Mouse (Mus musculus) natural killer cell, adult 2 months (primary cell): ENCODE measurements around the gene Paxip1.

Experiments
- DNase-seq, 2 experiments: peaks; one replicate each; pipeline ENCODE4 v3.0.0; 2022; ENCODE audit warnings: low spot score in 2 of 2

Paxip1 gene

DNA sequence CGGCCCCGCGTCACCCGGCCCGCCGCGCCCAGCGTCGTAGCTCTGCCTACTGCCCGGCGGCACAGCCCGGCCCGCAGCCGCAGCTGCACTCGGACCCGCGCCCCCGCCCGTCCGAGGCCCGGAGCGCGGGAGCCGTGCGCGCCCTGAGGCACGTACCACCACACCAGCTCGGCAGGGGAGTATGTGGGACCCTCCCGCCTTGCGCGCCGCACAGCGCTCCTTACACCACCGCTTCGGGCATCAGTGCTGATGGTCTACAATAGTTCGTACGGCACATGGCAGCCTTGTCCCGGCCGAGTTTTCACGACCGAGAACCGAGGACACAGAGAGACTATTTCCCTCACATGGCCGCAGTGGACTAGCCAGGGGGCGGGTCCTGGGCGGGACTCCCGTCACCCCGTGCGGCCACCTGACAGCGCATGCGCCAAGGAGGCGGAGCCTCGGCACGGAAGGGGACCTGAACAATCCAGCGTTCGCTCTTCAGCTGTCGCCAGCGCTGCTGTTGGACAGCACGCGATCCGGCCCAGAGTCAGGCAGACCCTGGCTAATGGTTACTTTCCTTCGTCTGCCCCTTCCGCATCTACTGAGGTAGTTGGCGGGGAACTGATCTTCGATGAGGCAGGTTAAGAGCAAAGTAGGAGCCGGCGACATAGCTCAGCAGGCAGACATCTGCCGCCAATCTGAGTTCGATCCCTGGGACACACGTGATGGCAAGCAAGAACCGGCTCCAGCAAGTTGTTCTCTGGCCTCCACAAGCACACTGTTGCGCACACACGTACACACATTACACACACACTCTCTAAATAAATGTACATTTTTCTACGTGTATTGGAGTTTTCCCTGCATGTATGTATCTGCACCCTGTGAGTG lies at the start of gene Paxip1:
Gene Paxip1, minus strand, starts transcription at position 389 of the 870 bp plus-strand sequence.
- DNase-seq = peak; percentile 96 to 97

- no peak for DNase-seq
Observed at GRCm38 (mm10) chr5:27838061-27838460, 46.6 kb upstream of the Paxip1 start.

DNA sequence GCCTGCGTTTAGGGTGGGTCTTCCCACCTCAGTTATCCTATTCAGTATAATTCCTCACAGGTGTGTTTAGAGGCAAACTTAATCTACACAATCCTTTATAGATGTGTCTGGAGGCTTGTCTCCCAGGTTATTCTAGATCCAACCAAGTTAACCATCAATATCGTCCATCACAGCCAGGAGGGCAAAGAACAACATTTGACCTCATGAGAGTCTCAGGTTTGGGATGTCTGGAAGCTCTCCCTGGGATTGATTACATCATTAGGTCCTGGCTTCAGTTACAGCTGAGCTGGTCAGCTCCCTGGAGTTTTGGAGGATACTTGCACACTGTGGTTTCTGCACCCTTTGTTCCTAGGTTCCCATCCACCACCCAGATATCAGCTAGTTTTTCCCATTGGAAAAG lies 43.6 kb upstream of the Paxip1 start:
- DNase-seq = no peak

DNA sequence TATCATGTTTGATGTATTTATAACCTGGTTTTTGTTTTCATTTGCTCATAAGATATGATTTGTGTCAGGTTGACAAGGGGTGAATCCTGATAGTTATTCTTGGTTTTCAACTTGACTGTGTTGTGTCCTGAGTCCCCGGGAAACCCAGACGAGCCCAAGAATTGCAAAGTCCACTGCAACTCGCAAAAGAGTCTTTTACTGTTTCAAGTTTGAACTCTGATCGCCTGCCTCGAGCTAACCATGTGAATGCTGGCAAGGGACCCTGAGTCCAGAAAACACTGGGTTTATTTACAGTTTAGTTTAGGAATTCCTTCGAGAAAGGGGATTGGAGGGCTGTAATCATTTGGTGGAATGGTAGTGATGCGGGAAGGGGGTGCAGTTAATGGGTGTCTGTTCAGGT lies 36.5 kb upstream of the Paxip1 start:
- no peak for DNase-seq

GRCm38 (mm10) chr5:27821161-27821560 lies 29.7 kb upstream of the Paxip1 start:
- DNase-seq = no peak

DNA sequence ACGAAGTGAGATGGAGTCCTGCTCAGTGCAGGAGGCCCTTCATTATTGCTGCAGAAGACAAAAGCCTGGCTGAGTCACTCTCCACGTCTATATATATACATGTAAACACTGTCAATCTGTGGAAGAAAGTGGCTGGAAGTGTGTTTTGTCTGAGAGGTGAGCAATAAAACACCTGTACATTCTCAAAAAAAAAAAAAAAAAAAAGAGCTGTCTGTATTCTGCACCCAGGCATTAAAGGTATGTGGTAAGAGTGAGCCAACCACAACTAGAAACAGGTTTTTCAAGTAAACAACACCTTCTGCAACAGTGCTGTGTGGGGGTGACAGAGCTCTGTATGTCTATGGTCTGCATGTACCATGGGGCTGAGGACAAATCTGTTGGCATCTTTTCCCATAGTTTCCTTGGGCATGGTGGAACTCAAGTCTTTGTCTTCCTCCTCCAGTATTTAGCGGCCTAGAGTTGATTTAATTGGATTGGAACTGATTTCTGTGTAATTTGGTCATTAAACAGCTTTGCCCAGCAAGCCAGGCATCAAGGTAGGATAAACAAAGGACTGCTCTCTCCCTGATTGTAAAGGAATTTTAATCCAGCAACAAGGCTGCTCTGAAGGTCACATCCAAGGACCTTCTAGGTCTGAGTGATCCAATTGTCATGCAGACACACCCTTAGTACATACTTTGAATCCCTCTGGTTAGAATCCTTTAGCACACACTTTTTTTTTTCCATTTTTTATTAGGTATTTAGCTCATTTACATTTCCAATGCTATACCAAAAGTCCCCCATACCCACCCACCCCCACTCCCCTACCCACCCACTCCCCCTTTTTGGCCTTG lies 27.6 kb upstream of the Paxip1 start:
- no peak for DNase-seq

GRCm38 (mm10) chr5:27814282-27814681 lies 22.8 kb upstream of the Paxip1 start:
- DNase-seq = no peak

GRCm38 (mm10) chr5:27793923-27794322 lies 2.4 kb upstream of the Paxip1 start:
- peak; percentile 82 to 87 for DNase-seq

- no peak for DNase-seq
Observed at GRCm38 (mm10) chr5:27792531-27793205, 1.2 kb upstream of the Paxip1 start.

DNA sequence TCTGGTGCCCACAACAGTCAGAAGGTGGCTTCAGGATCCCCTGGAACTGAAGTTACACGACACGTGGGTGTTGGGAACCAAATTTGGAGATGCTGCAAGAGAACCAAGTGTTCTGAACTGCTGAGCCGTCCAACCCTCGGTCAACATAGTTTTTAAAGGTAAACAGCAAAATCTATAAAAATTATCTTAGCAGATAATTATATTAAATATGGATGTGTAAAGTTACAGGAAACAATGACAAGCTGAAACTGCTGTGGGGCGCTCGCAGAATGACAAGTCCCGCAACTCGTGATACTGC lies 631 bp upstream of the Paxip1 start:
- DNase-seq = no peak

DNA sequence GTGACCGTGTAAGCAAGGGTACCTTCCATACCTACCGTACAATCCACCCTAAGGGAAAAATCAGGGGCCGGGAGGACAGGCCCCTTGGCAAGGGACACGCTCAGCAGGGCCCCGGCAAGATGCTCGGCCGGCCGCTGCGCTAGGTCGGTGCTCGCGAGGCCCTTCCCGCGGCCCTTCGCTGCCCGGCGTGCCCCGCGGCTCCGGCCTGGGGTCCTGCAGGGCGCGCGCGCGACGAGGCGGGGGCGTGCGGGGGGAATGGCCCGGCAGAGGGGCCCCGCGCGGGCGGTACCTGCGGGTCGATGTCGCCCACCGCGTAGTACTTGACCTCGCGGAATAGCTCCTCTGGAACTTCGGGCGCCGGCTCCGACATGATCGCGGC lies 592 bp downstream of the Paxip1 start:
- peak in 1 of 2 experiments; percentile 21 for DNase-seq

GRCm38 (mm10) chr5:27790086-27790909 lies 1.2 kb downstream of the Paxip1 start:
- no peak for DNase-seq

DNA sequence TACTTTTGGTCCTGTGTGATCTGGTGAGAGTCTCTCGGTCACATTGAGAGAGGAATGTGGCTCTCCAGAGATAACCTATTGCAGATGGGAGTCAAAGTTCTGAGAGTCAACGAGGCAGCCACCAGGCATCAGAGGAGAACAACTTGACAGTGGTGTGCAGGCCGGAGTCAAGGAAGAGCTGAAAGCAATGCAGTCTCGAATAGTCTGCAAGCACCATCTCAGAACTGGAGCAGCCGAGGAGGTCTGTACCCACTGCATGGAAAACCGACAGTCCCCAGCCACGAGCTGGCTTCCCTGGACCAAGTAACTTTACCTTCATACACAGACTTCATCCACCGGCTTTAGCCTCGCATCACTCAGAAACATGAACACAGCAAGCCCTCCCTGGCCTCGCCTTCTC lies 1.9 kb downstream of the Paxip1 start:
- DNase-seq = no peak

- DNase-seq = no peak
Observed at GRCm38 (mm10) chr5:27783381-27783780, 8.1 kb downstream of the Paxip1 start.

- DNase-seq = no peak
Observed at GRCm38 (mm10) chr5:27767948-27768347, 23.5 kb downstream of the Paxip1 start.

DNA sequence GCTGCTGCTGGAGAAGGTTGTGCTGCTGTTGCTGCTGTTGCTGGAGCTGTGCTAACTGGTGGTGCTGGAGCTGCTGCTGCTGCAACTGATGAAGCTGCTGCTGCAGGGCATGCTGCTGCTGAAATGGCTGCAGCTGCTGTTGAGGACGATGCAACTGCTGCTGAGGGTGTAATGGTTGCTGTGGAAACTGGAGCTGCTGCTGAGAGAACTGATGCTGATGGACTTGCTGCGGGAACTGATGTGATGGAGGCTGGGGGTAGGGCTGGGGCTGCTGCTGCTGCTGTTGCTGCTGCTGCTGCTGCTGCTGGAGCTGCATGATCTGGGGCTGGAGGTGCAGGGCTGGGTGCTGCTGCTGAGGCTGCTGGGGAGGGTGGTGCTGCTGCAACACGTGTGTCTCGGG lies 25.7 kb downstream of the Paxip1 start:
- no peak for DNase-seq

GRCm38 (mm10) chr5:27744944-27745343 lies 46.5 kb downstream of the Paxip1 start:
- DNase-seq = no peak

GRCm38 (mm10) chr5:27739216-27739615 lies 52.3 kb downstream of the Paxip1 start:
- DNase-seq = no peak

DNA sequence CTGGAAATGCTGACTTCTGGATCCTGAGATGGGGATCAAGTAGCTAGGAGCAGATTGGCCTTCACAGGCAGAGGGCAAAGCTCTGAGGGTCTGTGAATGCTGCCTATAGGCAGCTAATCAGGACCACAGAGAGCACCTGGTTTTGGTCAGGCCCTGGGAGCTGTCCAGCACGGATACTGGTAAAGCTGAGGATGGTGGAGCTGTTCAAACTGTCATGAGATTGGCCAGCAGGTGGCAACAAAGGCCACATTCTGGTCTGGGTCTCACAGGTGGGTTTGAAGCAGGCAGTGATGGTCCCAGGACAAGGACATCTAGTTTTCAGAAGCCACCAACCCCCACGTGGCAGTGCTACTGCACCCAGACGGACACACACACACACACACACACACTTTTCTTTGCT lies 54.3 kb downstream of the Paxip1 start:
- no peak for DNase-seq

DNA sequence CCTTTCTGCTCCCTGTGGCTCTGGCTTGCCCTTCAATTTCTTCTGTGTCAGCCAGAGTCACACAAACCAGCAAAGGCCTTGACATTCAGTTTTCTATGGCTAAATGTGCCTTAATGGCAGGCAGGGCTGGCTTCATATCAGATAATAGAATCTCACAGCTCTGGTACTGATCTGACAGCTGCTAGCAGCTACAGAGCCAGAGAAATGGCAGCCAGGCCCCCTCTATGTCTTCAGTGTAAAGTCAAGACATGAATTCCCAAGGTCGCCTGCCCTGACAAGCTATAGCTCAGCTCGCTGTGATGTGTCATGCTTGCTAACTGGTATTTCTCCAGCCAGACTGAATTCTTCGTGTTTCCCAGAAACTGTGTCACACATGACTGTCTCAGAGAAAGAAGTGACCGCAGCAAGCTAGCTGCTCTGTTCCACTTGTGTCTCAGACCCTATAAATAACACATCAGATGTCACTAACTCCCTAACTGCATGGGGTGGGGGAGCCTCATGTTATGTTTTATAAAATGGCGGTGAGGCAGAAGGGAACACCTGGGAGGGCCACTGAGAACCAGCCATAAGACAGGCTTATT lies 59.1 kb downstream of the Paxip1 start:
- DNase-seq = no peak

DNA sequence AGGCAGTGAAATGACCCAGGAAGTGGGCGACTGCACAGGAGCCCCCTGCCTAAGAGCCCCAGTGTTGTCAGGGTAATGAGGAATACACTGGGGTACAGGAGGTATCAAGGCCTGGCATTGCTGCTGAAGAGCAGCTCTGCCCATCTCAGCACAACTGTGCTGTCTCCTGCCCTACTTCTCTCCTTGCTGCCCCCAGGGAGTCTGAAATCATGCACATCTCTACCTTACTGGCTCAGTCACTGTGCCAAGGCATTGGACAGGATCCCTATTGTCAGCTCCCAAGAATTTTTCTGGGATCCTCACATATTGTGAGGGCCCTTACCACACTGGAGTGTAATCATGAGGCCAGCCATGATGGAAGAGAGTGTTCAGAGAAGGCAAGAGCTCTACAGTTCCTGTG lies 60.1 kb downstream of the Paxip1 start:
- DNase-seq = no peak
